Mouse (Mus musculus) cerebellum, adult 9-10 months (tissue): Measurements from ENCODE around the gene Map2k7.
"Not testable (repeated sequence)": the region's sequence is repeated elsewhere in the genome, so short reads cannot be mapped to it uniquely, and the experiment has no call there.

Experiments used
- DNase-seq: peaks from one replicate; pipeline ENCODE4 v3.0.0; 2022

The Map2k7 gene

DNA sequence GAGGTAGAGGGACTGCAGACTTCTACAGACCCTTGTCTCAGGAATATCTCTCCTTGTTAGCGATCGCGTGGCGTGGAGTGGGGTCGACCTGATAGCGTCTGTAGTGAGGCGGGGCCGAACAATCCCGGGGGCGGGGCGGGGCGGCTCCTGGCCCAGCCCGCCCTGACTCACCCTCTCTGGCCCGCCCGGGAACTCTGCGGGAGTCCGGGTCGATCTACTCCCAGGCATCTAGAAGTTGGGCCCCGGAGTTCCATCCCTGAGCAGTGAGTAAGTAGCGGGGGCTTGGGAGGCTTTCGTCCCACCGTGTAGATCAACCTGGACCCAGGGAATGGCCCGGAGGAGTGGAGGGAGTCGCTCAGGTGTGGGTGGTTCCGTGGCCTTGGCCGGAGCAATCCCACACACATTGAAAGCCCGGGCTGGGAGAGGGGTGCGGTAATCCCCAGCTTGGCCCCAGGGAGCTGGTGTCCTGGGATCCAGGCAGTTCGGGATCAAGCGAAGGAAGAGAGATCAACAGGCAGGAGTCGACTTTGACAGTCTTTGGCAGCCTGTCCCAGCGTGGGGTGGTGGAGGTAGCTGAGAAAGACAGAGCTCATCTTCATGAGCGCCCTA lies 11.7 kb upstream of the Map2k7 start, which contains the start of gene Lrrc8e:
Gene Lrrc8e (plus strand): TSS at position 89 of the 609 bp plus-strand sequence.
- no peak for DNase-seq

DNA sequence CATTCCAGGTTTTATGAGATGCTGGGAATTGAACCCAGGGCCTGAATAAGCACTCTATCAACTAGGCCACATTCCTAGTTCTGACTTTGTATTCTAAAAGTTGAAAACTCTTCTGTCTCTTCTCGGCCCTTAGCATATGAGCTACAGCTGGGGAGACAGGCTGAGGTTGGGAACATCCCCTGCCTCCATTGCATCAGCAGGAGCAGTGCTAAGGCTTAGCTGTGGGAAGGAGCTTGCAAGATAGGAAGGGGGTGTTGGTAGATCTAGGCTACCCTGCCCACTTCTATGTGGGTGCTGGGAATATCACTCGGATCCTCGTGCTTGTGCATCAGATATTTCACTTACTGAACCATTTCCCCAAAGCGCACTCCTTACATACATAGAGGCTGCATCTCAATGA lies 10.6 kb upstream of the Map2k7 start:
- no peak for DNase-seq

DNA sequence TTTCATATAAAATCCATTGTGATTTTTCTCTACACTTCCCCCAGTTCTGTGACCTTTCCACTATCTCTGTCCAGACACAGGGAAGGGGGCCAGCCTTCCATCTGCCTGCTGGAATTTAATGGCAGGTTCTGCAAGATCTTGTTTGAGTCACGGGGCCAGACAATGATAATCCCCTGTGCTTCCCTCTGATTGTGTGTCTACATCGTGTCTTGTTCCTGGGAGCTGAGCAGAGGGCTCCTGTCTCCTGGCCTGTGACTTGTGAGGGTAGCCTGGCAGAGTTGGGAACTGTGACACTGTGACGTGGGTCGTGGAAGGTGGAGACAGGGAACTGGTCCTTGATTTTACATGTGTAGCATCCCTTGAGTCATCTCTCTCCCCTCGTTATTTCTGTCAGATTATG lies 8.8 kb upstream of the Map2k7 start:
- DNase-seq = no peak

DNA sequence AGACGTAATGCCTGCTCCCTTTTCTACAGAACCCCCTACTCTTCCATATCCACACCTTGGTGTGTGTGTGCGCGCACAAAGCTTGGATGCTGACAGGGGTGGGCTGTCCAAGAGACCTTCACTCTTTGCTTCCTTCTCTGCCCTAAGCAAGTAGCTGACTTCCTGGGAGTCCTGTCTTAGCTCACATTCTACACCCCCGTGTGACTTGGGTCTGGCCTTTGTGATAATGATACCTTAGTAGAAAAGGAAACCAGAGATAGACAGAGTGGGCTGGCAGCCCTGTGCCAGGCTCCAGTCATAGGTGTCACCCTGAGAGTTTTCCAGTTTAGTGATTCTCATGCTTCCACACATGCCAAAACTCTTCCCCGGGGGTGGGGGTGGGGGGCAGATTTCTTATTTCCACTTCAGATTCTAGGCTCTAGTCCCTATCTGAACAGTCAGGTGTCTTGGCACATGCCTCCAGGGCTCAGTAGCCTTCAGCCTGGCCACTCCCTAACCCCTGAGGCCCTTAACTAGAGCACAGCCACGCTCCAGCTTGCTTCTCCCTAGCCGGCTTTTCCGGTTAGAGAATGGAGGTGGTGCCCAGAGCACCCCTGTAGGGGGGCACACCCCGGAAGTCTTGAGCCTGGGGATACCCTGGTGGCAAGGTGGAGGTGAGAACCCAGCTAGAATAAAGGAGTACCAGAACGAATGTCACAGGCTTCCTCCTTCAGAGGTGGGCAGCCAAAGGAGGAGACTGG lies 7.8 kb upstream of the Map2k7 start:
- no peak for DNase-seq

DNA sequence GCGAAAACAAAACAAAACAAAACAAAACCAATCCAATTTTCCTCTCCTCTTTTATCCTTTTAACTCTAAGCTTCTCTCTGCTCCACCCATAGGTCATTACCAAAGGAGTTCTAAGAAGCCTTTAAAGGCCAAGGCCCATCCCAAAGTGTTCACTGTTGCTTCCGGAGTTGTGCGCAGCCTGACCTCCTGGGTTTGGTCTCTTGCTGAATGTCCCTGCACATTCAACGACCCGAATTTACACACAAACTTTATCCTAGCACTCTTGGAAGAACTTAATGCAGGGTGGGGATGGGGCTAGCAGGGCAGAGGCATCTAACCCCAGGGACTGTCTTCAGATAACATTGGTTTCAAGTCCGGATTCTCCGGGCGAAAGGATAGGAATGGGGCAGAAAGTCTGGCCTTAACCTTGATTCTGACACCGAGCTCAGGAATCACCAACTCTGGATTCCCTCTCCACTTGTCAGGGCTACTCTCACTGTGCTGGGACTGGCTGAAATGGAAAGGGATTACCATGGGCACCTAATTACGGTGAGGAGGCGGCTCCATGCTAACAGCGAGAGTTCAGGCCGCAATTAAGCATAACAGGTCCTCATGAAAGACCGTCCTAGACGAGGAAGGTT lies 616 bp upstream of the Map2k7 start:
- DNase-seq = no peak

DNA sequence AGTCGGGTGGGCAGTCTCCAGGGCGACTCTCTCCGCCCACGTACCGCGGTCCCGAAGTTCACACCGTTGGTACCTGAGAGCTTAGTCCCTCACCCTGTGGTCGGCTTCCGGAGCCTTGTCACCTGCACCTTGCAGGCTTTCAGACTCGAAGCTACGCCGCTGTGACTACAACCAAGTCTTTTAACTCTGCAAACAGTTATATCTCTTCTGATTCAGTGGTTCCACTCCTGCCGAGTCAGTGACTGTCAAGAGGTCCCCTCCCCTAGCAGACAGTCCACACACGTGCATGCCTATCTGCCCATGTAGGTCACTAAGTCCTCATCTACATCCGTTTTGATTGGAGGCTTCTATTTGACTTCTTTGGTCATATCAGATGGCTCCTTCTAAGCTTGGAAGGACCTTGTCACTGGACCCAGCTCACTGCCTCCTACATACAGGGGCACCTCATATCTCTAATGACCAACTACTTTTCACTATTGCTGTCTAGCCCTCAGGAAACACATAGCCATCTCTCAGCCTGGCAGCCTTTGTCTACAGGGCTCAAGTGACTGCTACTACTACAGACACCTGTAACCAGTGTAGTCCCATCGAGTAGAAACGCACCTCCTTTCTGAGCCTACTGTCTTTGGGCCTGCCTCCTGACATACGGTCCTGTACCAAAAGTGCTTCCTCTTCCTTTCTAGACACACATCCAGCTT lies 802 bp downstream of the Map2k7 start:
- DNase-seq = peak; percentile 63

DNA sequence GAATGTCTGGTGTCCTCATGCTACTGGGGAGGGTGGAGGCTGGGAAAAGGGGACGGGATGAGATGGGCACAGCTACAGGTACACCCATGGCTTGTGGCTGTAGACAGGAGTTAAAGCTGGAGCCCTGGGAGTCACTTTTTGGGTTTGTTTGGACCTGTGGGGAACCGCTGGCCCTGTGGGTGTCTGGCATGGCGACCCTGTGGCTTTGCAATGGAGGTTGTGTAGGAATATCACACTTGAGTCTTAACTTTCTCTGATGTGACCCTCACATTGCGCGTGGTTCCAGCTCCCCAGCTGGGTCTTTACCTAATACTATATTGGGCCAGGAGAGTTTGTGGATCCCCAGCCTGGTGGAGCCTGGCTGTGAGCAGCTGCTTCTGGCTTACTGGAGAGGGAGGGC lies 6.5 kb downstream of the Map2k7 start:
- DNase-seq = no peak

DNA sequence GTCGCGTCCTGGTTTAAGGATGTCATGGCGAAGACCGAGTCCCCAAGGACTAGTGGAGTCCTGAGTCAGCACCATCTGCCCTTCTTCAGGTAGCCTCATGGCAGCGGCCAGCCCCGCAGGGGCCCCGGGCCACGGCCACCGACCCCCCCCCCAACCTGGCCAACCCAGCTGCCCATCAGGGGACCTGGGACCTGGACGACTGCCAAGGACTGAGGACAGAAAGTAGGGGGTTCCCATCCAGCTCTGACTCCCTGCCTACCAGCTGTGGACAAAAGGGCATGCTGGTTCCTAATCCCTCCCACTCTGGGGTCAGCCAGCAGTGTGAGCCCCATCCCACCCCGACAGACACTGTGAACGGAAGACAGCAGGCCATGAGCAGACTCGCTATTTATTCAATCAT lies 7.2 kb downstream of the Map2k7 start:
- peak; percentile 16 for DNase-seq

DNA sequence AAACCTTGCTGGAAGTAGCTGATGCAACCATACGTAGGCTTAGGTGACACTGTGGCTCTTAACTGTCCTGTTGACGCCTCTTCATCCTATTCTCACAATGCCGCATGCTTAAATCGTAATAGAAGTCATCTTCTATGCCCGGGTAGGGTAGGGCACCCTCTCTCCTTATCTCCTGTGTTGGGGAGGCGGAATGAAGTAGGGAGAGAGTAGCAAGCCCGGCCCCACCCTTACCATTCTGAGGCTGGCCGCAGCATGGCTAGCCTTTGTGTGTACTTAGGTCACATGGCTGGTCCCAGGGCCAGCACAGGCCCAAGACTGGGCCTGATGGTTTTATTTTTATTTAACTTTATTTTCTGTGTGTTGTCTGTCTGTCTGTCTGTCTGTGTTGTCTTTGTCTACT lies 8.7 kb downstream of the Map2k7 start:
- no peak for DNase-seq

DNA sequence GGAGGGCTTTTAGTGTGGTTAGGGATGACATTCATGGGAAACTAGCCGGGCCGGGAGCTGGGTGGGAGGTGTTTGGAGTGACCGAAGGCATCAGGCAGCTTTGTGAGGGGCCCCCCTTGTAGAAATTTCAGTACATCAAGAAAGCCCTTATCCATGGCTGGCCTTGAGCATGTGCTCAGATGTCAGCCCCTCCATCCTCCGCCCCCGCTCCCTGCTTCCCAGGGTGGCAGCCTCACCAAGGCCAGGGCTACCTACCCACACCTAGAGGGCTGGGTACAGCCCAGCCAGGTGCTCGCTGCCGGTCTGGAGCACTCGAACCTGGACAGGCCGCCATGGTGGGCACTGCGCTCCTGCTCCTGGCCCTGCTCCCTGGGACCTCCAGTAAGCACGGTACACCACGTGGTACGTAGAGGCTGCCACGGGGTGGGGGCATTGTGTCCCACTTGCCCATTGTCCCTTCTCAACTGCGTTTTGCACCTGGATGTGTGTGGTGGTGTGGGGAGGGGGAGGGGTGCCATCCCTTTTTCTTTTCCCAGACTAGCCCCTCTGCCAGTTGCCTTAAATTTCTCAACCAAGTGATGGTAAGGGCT lies 9.5 kb downstream of the Map2k7 start, which contains the start of gene Tgfbr3l:
Gene Tgfbr3l (plus strand): TSS at position 264 of the 590 bp plus-strand sequence.
- no peak for DNase-seq

DNA sequence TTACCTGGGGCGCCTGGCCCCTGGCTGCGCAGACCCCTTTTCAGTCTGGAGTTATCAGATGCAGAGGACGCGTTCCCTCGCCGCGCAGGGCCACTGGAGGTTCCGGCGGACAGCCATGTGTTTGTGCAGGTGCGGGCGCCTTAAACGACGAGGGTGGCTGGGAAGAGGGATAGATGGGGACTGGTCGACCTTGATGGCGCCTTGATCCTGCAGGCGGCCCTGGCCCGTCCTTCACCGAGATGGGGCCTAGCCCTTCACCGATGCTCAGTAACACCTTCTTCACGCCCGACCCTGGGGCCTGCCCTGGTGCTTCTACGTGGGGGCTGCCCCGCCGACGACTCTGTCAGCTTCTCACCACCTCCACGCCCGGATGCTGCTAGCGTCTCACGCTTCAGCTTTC lies 10.7 kb downstream of the Map2k7 start:
- no peak for DNase-seq

DNA sequence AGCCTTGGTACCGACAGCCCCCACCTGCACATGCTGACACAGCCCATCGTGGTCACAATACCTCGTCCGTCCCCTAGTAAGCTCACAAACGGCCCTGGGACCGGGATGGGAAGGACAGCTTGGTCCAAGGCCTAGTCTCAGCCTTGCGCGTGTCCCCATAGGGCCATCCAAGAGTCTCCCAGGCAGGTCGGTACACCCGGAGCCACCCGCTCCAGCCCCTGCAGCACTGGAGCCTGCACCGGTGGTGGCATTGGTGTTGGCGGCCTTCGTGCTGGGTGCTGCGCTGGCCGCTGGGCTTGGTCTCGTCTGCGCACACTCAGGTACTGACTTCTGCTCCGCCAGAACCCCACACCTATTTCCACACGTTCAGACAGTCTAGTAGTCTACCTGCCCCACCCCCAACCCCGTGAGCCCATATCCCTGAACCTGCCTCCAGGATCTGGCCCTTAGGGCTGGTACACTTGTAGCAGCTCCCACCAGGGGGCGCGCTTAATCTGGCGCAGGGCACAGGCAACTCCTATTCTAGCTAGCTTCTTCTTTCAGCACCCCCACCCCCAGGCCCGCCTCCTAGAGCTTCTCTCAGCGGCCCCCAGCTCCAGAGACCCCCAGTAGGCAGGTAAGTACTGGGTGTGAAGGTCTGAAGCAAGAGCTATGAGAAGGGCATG lies 11.9 kb downstream of the Map2k7 start:
- peak; percentile 82 for DNase-seq

DNA sequence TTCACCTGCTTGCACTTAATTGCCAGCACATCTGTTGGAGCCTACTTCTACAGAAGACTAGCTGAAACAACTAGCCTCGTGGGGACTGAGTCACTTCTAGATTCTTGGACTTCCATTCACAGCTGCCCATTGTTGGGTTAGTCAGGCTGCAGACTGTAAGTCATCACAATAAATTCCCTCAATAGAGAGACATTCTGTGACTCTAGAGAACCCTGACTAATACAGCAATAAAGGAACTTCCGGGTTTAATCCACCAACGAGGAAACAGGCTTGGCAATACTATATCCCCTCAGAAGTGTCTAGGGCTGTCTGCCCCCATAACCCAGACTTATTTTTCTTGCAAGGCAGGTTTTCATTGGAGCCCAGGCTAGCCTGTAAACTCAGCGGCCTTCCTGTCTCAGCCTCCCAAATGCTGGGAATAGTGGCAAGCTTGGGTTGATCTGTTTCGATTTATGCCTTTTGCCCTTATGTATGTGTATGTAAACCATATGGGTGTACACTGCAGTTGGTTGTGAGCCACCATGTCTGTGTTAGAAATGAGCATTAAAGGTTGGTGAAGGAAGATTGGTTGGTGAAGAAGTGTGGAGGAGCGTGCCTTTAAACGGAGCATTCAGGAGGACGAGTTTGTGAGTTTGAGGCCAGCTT lies 13.7 kb downstream of the Map2k7 start:
- DNase-seq = peak; percentile 52

DNA sequence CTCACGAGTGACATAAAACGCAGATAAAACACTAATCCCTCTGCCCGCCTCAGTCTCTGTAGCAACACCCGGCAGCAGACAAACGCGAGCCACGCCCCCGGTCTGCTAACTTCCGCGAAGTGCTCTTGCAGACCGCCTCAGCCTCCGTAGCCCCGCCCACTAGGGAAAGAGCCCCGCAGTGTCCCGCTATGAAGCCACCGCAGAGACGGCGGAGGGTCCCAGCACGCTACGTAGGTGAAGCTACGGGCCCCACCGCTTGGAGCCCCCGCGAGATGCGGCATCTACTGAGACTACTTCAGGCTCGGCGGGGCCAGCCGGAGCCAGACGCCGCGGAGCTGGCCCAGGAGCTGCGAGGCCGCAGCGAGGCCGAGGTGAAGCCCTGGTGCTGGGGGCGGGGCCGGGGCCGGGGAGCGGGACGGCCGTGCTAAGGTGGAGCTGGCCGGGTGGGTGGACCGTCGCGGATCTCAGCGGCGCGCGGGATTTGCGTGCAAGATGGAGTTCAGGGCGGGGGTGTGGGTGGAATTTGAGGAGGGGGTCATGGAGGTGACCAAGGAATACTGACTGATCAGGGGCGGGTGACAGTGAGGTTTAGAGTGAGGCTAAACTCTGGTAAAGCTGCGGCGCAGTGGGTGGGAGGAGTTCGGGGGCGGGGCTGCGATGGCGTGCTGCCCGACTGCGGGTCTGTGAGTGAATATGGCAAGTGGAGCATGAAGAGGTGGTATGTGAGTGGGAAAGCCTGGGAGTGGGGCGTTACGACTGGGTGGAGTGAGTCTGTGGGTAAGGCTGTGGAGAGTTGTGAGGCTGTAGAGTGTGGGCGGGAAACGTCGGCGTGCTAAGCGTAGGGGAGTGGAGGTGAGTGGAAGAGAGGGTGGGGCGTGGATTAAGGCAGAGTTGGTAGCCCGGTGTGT lies 14.6 kb downstream of the Map2k7 start, which contains the start of gene Snapc2:
Gene Snapc2 (plus strand): TSS at position 147 of the 908 bp plus-strand sequence.
- peak; percentile 91 for DNase-seq

DNA sequence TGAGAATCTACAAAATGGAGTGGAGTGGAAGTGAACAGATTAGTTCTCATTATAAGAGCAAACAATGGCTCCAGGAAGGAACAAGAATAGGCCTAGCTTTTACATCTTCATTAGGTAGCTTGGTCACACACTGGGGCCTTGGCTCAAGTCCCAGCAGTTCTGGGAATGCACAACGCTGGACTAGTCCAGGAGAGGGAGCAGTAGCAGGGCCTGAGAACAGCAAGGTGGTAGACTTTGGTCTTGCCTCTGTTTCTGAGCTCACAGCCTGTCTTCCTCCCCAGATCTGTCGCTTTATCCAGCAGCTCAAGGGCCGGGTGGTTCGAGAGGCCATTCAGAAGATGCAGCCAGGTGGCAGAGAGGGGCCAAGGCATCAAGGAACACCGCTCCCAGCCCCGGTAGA lies 15.5 kb downstream of the Map2k7 start:
- peak; percentile 84 for DNase-seq

DNA sequence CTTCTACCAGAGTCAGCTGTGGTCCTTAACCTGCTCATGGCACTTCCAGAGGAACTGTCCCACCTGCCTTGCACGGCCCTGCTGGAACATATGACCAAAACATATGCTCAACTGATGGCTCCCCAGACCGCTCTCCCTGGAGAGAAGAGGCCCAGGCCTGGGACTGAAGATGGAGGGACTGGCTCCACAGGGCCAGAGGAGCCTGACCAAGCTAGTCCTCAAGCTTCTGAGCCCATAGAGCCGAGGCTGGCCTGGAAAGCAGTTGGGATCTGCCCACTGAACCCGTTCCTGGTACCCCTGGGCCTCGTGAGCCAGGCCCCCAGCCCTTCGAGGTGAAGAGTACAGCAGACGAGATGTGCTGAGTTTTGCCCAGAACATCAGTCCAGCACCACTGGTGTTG lies 16.9 kb downstream of the Map2k7 start:
- DNase-seq = not testable (repeated sequence)

DNA sequence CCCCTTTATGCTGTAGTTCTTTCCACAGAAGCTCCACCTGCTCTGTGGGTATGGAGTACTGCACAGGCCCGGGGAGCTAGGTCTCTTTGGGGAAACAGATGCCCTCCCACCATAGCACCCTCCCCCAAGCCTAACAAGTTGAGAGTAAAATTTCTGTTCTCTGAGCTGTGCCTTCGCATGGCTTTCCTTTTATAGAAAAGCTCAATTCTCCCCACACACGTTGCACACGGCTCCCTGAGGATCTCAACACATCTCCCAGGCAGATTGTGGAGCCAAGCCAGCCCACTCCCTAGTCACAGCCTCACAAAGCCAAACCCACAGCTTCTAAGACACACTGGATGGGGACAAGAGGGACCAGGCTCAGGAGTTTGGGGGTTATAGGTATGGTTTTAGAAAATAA lies 18.4 kb downstream of the Map2k7 start:
- DNase-seq = peak; percentile 9

DNA sequence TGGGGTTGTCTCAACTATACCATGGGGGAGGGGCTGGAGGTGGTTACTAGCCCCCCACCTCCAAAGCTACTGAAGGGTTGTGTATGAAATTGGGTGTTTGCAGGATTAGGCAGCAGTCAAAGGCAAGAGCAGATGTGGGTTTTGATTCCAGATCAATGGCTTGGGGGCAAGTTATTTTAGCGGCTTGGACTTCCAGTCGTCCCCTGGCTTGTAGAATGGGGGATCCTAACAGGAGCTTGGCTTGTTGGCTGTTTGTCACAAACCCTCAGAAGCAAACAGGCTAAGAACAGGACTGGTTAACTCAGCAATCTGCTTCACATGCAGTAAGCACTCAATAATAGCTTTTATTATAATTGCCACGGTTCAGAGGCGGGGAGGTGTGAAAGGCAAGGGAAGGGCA lies 18.8 kb downstream of the Map2k7 start:
- peak; percentile 13 for DNase-seq

DNA sequence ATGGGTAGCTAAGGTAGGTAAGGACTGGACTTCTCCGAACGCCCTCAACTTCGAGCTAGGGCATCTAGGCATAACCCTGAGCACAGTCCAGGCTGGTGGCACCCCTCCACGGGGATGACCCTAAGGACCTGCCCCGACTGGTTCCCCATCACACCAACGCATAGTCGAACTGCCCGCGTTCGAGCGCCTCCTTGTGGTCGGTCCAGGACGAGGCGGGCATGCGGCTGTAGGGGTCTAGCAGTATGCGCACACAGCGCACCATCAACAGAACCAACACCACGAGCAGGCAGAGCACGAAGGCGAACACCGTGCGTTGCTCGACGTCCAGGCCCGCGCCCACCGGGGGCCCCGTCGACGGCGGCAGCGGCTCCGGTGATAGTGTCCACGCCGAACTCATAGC lies 19.7 kb downstream of the Map2k7 start:
- peak; percentile 62 for DNase-seq

DNA sequence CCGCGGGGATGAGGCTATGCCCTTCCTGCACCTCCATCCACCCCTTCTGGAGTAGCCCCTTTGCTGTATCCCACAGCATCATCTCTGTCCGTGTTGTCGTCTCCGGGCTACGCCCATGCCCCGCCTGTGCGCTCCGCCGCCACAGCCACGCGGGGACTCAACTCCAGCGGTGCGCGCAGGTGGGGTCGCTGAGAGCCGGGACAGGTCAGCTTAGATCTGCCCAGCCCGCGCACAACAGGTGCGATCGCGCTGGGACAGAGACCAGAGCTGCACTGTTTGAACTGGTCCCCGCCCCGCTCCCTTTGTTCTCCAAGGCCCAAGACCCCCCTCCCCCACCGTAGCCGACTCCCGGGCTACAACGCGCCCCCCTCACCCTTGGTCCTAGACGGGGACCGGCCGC lies 20.1 kb downstream of the Map2k7 start:
- DNase-seq = peak; percentile 38
